Mouse (Mus musculus) layer of hippocampus, adult 2 months (tissue): ENCODE measurements around the gene Zfp853. TPM values are rescaled to one million over a fixed set of nuclear protein-coding genes. Genes with fewer than 3 reads are reported as not detected.

Experiments used
- DNase-seq, 2 experiments: peaks; one replicate each; pipeline ENCODE4 v3.0.0; 2022; ENCODE audit warnings: low spot score in 2 of 2
- H3K27ac ChIP-seq: fragments of 200-600 bp; 2 replicates; pipeline ENCODE4 v1.8.1; 2022
- H3K4me3 ChIP-seq: fragments of 200-600 bp; 2 replicates; pipeline ENCODE4 v1.8.1; 2022; ENCODE audit warnings: mild to moderate bottlenecking
- CTCF ChIP-seq: fragments of 200-600 bp; conservative IDR thresholded peaks from 2 replicates; pipeline ENCODE4 v1.8.1; 2022; ENCODE audit warnings: antibody characterized with exemption, mild to moderate bottlenecking, moderate library complexity
- total RNA-seq, 2 experiments: library from RNA; stranded (reverse); gene quantifications; 2 replicates each; pipeline ENCODE4 v1.2.3; 2021

The Zfp853 gene
- total RNA-seq, 2 experiments from 2014 or later: 3.5 to 4.8 TPM

- no peak for DNase-seq
- H3K4me3 ChIP-seq: no peak overlapping the region
- TF ChIP-seq CTCF: peak; percentile 49
- H3K27ac ChIP-seq: no peak overlapping the region
Measured at GRCm38 (mm10) chr5:143284762-143285161, 8.7 kb downstream of the Zfp853 start.

GRCm38 (mm10) chr5:143279247-143279646 is 14.2 kb downstream of the Zfp853 start:
- no peak for DNase-seq
- H3K27ac ChIP-seq: no peak overlapping the region
- TF ChIP-seq CTCF: no peak
- H3K4me3 ChIP-seq: no peak overlapping the region

- no peak for DNase-seq
- no peak overlapping the region for H3K4me3 ChIP-seq
- no peak for TF ChIP-seq CTCF
- H3K27ac ChIP-seq: no peak overlapping the region
Measured at GRCm38 (mm10) chr5:143275761-143276160, 17.7 kb downstream of the Zfp853 start.

- Histone ChIP-seq H3K4me3 (no peak overlapping the region), H3K27ac (no peak overlapping the region)
- no peak for TF ChIP-seq CTCF
- no peak for DNase-seq
Measured at GRCm38 (mm10) chr5:143272540-143273330, 20.7 kb downstream of the Zfp853 start.

- TF ChIP-seq CTCF: no peak
- no peak for DNase-seq
- Histone ChIP-seq H3K27ac (peak overlapping the region; percentile 53; the same call in 1 of the 2 replicates), H3K4me3 (no peak overlapping the region)
Measured at GRCm38 (mm10) chr5:143272108-143272507, 21.3 kb downstream of the Zfp853 start.

- Histone ChIP-seq H3K27ac (peak overlapping the region; percentile 96; the same call in 1 of the 2 replicates), H3K4me3 (no peak overlapping the region)
- no peak for TF ChIP-seq CTCF
- DNase-seq: peak in 1 of 2 experiments; percentile 48
Measured at GRCm38 (mm10) chr5:143271642-143272041, 21.8 kb downstream of the Zfp853 start.

- H3K4me3 ChIP-seq: peak overlapping the region; percentile 87
- peak overlapping the region; percentile 96 for H3K27ac ChIP-seq
- no peak for DNase-seq
- no peak for TF ChIP-seq CTCF
Measured at GRCm38 (mm10) chr5:143270151-143270519, 23.3 kb downstream of the Zfp853 start.

- Histone ChIP-seq H3K4me3 (peak within 1 kb of the TSS; percentile 87), H3K27ac (peak within 1 kb of the TSS; percentile 96)
- DNase-seq: peak; percentile 58 to 72
- no peak for TF ChIP-seq CTCF
Measured at GRCm38 (mm10) chr5:143269363-143270150, 23.9 kb downstream of the Zfp853 start, which contains the start of gene Zfp316. Gene Zfp316 (minus strand): TSS chr5:143270022.

GRCm38 (mm10) chr5:143268985-143269362 is 24.4 kb downstream of the Zfp853 start:
- TF ChIP-seq CTCF: no peak
- peak overlapping the region; percentile 96 for H3K27ac ChIP-seq
- peak overlapping the region; percentile 87 for H3K4me3 ChIP-seq
- no peak for DNase-seq

GRCm38 (mm10) chr5:143266794-143267193 is 26.6 kb downstream of the Zfp853 start:
- DNase-seq: no peak
- Histone ChIP-seq H3K27ac (no peak overlapping the region), H3K4me3 (no peak overlapping the region)
- no peak for TF ChIP-seq CTCF

GRCm38 (mm10) chr5:143265409-143265808 is 28.0 kb downstream of the Zfp853 start:
- Histone ChIP-seq H3K27ac (peak overlapping the region; percentile 33; the same call in 1 of the 2 replicates), H3K4me3 (no peak overlapping the region)
- no peak for TF ChIP-seq CTCF
- DNase-seq: no peak

- H3K27ac ChIP-seq: peak overlapping the region; percentile 33; the same call in 1 of the 2 replicates
- no peak overlapping the region for H3K4me3 ChIP-seq
- TF ChIP-seq CTCF: no peak
- no peak for DNase-seq
Measured at GRCm38 (mm10) chr5:143264689-143265088, 28.7 kb downstream of the Zfp853 start.

- DNase-seq: no peak
- TF ChIP-seq CTCF: no peak
- Histone ChIP-seq H3K27ac (no peak overlapping the region), H3K4me3 (no peak overlapping the region)
Measured at GRCm38 (mm10) chr5:143261636-143262035, 31.8 kb downstream of the Zfp853 start.

- TF ChIP-seq CTCF: no peak
- DNase-seq: no peak
- Histone ChIP-seq H3K27ac (no peak overlapping the region), H3K4me3 (no peak overlapping the region)
Measured at GRCm38 (mm10) chr5:143255802-143256201, 37.6 kb downstream of the Zfp853 start.
